Mouse (Mus musculus): ENCODE measurements around the gene Defb45.

Defb45 gene

DNA sequence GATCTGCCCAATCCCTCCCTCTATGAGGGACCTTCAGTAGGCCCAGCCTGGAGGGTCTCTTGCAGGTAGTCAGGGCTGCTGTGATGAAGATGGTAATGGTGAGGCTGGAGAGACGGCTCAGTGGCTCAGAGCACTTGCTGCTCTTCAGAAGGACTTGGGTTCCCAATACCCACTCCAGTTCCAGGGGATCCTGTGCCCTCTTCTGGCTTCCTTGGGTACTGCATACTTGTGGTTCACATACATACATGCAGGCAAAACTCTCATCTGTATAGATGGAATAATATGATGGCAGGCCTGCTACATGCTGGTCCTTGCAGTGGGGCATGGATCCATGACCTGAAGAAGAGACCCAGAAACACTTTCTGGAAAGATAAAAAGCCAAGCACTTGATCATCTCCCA is 9.5 kb upstream of the Defb45 start:
- DNase-seq (ENCODE audit: low read depth, low spot score), result peak; percentile 52

DNA sequence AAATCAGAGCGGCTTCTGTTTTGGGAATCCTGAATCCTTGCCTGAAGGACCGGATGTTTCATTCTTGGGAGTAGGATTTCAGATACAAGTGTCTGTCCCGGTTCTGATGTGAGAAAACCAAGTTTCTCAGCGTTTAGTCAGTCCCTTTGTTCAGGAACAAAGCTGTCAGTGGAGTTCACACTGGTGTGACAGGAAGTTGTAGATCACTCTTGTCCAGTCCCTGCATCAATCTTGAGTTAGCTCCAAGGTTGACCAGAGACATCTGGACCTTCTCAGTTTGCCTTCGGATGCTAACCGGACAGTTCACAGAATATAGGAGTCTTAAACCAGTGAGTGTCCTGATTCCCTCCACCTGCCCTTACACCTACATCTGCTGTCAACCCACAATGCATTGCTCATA is 8.5 kb upstream of the Defb45 start:
- no peak for DNase-seq (ENCODE audit: low read depth, low spot score)

DNA sequence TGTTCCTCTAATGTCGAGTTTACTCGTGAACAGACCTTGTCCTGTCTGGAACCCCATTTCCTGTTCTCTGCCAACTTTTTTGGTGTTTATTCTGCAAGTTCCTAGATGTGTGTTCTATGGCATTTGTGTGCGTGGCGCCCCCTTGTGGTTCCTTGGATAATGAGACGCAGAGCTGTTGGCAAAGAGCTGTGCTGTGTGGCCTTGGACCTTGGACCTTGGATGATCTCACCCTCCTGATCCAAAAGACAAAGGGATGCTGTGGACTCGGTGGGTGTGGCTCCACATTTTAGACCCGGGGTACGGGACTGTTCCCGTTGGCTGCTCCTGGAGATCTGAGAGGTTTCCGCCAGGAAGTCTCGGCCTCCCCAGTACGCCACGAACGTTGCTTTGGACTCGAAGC is 4.9 kb upstream of the Defb45 start, which contains the start of gene Defb36:
Gene Defb36, plus strand, starts transcription at position 271 of the 400 bp plus-strand sequence.
- peak; percentile 80 for DNase-seq (ENCODE audit: low read depth, low spot score)

DNA sequence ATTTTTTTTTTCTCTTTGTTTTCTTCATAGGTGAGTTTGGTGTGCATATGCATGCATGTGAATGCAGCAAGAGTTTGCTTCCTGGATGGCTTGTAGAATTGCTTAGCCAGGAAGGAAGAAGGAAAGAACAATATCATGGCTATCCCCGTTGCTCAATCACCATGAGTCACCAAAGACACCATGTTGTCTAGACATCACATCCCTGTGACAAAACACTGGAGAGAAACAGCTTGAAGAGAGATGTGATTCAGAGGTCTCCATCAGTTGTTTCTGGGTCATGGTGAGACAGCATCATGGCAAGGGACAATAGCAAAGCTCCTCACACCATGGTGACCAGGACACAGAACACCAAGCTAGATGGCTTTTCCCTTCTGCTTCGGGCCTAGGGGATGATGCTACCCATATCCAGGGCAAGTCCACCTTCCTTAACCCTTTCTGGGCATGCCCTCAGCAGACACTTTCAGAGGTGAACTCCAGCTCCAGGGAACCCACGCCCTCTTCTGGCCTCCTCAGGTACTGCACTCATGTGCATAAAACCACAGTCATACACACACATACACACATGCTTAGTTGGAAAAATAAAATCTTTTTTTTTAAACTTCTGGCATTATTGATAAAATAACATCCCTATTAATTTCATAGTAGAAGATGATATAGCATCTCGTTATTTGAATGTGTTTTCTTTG is 2.2 kb upstream of the Defb45 start:
- DNase-seq (ENCODE audit: low read depth, low spot score), result peak; percentile 17

DNA sequence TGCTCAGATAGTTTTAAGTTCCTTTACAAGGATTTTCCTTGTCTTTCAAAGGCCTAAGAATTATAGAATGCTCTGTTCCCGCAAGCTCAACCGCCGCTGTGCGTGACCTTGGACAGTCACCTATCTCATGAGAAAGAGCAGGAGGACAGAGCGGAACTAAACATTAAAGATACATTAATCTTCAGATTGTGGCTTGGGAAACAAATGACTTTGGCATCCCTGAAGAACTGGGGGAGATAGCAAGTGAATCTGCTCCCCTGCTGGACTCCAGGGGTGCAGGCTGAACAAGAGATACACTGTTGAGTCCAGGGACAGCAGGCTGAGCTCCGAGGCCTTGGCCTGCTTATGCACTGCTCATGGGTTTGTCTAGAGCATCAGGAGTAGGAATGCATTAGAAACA is 877 bp upstream of the Defb45 start:
- no peak for DNase-seq (ENCODE audit: low read depth, low spot score)

DNA sequence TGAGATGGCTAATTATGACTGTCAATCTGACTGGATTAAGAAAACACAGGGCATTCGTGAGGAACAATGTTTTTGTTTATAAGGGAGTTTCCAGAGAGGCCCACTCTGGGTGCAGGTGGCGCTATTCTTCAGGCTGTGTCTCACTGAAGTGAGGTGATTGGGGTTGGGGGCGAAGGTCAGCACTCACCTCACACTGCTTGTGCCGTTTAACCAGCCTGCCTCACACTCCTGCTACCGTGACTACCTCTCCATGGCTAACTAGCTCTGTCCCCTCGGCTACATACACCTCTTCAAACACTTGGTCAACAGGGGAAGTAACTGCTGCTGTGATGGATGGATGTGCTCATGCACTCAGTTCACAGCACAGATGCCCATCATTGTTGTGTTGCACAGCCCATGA is 10.2 kb downstream of the Defb45 start:
- no peak for DNase-seq (ENCODE audit: low read depth, low spot score)

DNA sequence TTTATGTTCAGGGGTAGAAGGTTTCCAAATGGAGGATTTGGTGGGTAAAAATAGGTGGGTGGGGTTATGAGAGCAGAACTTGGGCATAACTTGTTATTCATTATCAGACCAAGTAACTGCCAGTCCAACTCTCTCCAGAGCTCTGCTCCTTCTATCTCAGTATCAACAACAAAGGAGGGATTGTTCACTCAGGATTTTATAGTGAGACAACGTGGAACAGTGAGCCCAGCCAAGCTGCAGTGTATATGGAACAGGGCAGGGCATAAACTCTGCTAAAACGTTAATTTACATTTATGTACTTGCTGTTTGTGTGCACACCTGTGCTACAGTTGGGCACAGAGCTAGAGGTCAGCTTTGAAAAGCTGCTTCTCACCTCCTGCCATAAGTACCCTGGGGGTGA is 10.7 kb downstream of the Defb45 start:
- no peak for DNase-seq (ENCODE audit: low read depth, low spot score)

DNA sequence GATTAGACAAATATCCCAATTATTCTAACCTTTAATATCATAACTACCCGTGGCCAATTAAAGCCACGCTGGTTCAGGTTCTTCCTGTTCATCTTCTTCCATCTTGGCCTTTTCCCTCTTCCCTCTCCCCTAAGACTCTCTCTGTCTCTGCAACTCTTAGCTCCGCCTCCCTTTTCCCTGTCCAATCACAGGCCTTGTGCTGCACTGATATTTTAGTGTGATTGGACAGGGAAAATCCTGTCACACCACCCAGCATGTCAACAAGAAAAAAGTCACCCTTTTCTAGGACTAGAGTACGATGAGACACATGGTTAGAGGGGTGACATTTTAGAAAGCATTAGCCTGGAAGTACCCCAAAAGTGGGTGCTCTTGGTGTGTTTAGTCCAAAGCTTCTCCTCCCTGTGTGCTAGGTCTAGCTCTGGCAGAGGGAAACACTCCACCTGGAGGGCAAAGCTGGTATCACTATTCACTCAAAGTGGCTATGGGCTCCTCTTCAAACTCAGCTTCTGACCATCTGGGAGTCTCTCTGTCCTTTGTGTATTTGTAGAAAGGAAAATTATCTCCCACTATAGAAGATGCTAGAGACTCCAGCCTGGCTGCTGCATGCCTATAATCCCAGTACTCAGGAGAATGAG is 12.2 kb downstream of the Defb45 start:
- DNase-seq (ENCODE audit: low read depth, low spot score), result peak; percentile 51

DNA sequence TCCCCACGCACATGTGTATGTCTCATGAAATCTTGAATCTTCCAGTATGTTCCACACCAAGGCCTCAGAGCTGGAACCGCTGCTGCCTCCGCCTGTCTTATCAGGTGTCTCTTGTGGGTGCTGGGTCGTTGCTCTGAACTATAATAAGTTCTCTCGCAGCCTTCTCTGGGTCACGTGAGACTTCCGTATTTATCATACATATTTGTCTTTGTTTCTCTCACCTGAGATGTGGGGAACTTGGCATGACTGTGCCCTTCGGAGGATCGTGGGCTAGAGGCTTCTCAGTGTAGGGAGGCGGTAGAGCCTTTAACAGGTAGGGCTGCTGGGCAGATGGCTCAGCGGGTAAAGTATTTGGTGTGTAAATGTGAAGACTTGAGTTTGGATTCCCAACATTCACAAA is 18.6 kb downstream of the Defb45 start:
- no peak for DNase-seq (ENCODE audit: low read depth, low spot score)

DNA sequence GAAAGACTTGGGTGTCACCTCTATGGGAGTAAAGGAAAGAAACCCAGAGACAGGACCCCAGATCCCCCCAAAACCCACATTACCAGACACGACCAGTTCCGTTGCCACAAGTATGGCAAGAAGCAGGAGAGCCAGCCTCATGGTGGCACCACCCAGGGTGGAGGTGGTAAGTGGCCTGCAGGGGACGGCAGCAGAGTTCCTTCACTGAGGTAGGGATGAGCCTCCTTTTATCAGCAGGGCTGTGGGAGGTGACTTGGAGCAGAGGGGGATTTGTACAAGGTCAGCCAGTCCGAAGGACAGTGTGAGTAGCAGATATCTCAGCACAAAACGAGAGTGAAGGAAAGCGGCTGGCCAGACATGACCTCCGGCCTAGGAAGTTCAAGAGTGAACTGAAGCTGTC is 19.1 kb downstream of the Defb45 start, which contains the start of gene Defb19:
Gene Defb19, minus strand, starts transcription at position 206 of the 400 bp plus-strand sequence.
- DNase-seq (ENCODE audit: low read depth, low spot score), result no peak

DNA sequence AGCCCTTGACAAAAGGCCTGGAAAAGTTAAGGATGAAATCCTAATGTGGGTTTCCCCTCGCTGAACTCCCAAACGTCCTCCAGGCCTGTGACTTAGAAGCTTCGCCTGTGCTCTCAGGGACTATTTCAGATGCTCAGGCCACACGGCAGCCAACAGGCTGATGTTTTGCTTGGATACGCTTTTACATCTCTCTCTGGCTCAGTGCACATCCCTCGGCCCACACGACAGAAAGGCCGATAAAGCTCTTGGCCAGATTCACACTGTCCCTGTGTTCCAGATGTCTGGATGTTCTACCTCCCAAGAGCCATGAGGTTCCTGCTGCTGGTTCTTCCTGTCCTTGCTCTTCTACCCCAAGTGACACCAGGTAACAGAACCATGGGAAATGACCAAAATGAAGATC is 25.7 kb downstream of the Defb45 start:
- DNase-seq (ENCODE audit: low read depth, low spot score), result no peak

DNA sequence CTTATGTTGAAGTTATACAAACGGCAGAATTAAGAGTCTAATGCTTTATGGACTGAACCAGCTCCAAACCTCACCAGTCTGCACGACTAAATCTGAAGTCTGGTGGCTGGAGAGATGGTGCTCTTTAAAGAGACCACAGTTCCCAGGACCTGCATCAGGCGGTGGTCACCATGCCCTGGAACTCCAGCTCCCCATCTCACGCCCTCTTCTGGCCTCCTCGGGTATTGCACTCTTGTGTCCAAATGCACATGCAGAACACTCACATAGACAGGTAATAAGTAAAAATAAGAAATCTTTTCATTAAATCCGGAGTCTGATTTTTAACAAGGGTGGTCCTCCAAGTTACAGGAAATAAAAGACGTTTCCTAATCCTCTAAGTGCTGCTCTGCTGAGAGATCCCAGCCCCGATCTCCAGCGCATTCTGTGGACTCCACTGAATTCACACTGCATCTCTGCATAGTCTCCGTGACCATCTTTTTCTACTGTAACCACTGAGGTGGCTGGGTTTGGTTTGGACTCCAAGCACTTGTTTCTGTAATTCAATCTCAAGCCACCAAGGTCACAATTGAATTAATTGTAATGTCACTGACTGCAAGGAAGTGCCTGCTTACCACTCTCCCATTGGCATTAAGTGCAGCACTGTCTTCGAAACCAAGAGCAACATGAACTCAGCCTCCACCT is 26.9 kb downstream of the Defb45 start, which contains the start of gene Defb21:
Gene Defb21, plus strand, starts transcription at position 631 of the 681 bp plus-strand sequence.
- DNase-seq (ENCODE audit: low read depth, low spot score), result peak; percentile 52

DNA sequence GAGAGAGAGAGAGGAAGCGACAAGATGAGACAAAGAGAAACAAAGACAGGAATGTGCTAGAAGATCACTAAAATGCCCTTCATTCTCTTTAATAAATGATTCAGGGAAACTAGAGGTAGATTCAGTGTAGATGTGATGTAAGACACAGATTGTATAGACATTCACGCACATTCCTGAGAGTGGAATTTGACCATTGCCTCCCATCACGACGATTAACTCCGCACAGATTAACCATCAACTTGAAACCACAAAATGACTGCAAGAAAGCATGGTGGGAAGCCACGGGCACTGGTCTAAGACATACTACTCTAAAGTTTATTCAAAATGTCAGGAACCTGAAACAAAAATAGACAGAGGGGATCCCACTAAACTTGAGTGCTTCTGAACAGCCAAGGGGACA is 28.9 kb downstream of the Defb45 start:
- no peak for DNase-seq (ENCODE audit: low read depth, low spot score)

DNA sequence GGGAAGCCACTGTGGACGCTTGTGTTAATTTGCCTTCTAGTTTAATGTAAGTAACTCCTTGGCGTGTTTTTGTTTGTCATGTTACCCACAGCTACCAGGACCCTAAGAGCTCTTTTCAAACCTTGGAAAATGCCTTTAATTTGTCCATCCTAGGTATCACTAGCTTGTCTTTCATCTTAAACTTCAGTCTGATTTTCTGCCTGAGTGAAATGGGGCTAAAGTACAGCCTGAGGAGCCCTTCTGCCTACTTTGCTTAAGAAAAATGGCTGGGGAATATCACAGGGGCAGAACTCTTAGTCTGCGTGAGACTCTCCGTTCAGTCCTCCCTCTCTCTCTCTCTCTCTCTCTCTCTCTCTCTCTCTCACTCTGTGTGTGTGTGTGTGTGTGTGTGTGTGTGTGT is 29.3 kb downstream of the Defb45 start:
- no peak for DNase-seq (ENCODE audit: low read depth, low spot score)

DNA sequence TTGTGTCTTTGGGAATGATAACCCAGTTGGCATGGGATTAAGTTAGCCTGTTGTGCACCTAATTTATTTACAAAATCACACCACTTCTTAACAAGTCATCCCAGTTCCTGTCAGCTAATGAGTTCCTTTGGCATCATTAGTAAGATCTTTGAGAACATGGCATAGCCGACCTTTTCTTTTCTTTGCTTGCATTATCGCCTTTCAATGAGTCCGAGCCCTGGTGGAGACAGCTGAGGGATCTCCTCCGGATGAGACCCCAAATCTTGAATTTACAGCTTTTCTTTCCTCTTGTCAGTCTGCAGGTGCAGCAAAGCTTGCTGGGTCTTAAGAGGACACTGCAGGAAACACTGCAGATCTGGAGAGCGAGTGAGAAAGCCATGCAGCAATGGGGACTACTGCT is 30.2 kb downstream of the Defb45 start, which contains the start of gene Gm17416:
Gene Gm17416, plus strand, starts transcription at position 301 of the 400 bp plus-strand sequence.
- no peak for DNase-seq (ENCODE audit: low read depth, low spot score)

DNA sequence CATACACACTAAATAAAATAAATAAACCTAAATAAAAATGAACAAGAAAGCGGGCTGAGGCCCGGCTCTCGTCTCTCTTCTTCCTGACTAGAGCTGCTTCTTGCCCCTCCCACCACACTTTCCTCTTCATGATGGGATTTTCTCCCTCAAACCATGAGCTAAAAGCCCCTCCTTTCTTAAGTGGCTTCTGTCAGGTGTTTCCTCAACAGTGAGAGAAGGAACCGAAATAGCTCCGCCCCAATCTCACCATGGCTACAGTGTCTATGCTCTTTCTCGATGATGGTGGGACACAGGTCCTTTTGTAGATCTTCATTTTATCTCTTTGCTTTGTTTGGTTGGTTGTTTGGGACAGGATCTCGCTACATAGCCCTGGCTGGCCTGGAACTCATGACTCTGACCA is 42.5 kb downstream of the Defb45 start:
- no peak for DNase-seq (ENCODE audit: low read depth, low spot score)

DNA sequence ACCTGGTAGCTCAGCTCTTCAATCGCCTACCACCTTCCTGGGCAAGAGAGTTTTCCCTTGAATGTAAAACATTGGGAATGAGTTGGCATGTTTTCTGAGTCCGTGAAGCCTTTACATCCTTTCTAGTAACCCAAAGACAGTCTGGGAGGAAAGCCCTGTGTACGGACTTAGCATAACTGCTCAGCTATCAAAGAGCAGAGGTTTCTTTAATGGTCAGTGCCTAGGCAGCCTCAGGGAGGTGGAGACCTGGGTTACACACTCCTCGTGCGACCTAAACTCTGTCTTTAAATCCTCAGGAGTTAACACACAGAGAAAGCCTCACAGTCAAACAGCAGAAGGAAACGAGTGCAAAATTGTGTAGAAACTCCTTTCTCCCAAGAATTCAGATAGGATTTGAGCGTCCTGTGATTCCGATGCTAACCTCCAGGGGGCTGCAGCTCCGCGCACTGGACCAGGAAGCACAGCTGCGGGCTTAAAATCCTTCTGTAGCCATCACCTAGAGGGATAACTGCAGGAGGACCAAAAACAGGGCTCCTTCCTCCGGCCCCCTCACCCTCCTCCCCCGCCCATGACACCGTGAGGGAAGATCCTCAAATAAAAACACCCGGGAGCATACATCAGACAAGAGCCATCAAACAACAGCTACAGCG is 45.3 kb downstream of the Defb45 start:
- DNase-seq (ENCODE audit: low read depth, low spot score), result peak; percentile 75

DNA sequence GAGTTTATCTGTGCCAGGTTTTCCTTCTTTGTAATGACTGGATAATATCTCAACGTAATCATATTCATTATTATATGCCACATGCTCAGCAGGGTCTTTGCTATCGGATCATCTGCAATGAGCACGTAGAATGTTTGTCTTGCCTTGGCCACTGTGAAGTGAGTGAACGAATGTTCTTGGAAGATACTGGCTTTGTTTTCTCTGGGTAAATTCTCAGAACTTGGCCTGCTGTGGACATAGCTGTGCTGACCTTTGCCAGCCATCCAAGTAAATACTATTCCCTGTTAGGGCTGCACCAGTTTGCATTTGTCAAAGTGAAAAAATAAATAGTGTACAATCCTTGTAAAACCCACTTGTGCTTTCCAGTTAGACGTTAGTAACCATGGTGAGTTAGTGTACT is 51.1 kb downstream of the Defb45 start:
- DNase-seq (ENCODE audit: low read depth, low spot score), result no peak

DNA sequence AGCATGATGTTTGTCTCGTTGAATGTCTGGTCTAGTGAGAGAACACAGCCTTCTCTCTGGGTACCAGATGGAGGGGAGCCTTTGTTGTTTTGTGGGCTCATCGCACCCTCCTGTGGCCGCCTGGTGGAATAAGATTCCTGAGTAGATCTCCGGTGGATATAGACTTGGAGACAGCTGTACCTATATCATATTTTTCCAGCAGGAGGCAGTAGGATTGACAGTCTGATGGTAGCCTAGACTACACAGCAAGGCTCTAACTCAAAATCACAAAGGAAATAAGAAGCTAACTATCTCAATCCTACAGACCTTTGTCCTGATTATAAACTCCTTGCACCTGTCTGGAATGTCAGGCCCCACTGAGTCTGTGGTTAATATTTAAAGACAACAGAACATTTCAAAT is 54.5 kb downstream of the Defb45 start:
- peak; percentile 83 for DNase-seq (ENCODE audit: low read depth, low spot score)

DNA sequence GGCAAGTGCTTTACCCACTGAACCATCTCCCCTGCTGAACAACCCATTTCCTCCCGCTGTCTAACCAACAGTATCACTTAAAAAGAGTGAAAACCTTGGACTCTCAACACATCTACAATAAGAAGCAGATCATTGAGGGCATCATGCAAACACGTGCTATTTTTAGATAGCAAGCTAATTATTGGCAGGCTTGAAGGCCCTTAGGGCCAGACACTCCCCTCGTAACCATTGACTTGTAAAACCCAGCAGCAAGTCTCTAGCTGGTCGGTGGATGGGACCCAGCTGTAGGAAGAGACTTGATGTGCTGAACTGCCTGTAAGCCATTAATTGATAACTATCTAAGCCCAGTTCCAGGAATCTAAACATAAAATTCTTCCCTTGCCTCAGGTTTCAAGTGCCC is 55.7 kb downstream of the Defb45 start:
- no peak for DNase-seq (ENCODE audit: low read depth, low spot score)
